Mouse (Mus musculus): Measurements from ENCODE around the gene Gm9837. TPM values are rescaled to one million over a fixed set of nuclear protein-coding genes. Genes with fewer than 3 reads are reported as not detected.

Gm9837 gene
- polyA plus RNA-seq, 1 experiment from 2014 or later, result not detected

GRCm38 (mm10) chr11:53502039-53502765, 31.9 kb upstream of the Gm9837 start:
- Histone ChIP-seq H3K9ac (replicated peaks; ENCODE audit: low read depth) (no peak overlapping the region), H3K4me2 (replicated peaks; ENCODE audit: low read depth, low read length) (no peak overlapping the region), H3K27ac (ENCODE audit: low read length) (no peak overlapping the region), H3K27me3 (replicated peaks; ENCODE audit: insufficient read depth, low read length) (no peaks in the 10 kb centered on the region), H3K4me3 (ENCODE audit: low read depth, low read length) (no peak overlapping the region), H3K36me3 (ENCODE audit: insufficient read depth, low read length) (no peaks in the 10 kb centered on the region), H3K9me3 (ENCODE audit: low read length) (no peaks in the 10 kb centered on the region), H3K4me1 (ENCODE audit: insufficient read depth, low read depth, low read length) (no peaks in the 10 kb centered on the region; the same call in none of the 2 replicates)
- peak; percentile 44 for TF ChIP-seq CTCF (IDR thresholded peaks at IDR 0.05)
- TF ChIP-seq EP300 (IDR thresholded peaks at IDR 0.05), result no peak
- no peak for DNase-seq (ENCODE audit: low spot score)
- 74% methylated on average over 8 of the region's 8 CpGs for WGBS
- no peak for ATAC-seq

GRCm38 (mm10) chr11:53500569-53500968, 30.3 kb upstream of the Gm9837 start:
- Histone ChIP-seq H3K27me3 (replicated peaks; ENCODE audit: insufficient read depth, low read length) (no peaks in the 10 kb centered on the region), H3K36me3 (ENCODE audit: insufficient read depth, low read length) (no peaks in the 10 kb centered on the region), H3K4me1 (ENCODE audit: insufficient read depth, low read depth, low read length) (no peaks in the 10 kb centered on the region; the same call in none of the 2 replicates), H3K27ac (ENCODE audit: low read length) (no peak overlapping the region), H3K9ac (replicated peaks; ENCODE audit: low read depth) (no peak overlapping the region), H3K4me3 (ENCODE audit: low read depth, low read length) (no peak overlapping the region), H3K4me2 (replicated peaks; ENCODE audit: low read depth, low read length) (no peak overlapping the region), H3K9me3 (ENCODE audit: low read length) (no peaks in the 10 kb centered on the region)
- 8% methylated on average over 11 of the region's 11 CpGs for WGBS
- ATAC-seq (peak; percentile 95), DNase-seq (ENCODE audit: low spot score) (peak; percentile 92)
- TF ChIP-seq EP300 (IDR thresholded peaks at IDR 0.05) (peak; percentile 38; the same call in 1 of the 2 replicates), CTCF (IDR thresholded peaks at IDR 0.05) (no peak)

- Histone ChIP-seq H3K36me3 (ENCODE audit: insufficient read depth, low read length) (no peaks in the 10 kb centered on the region), H3K9me3 (ENCODE audit: low read length) (no peaks in the 10 kb centered on the region), H3K9ac (replicated peaks; ENCODE audit: low read depth) (no peak overlapping the region), H3K4me1 (ENCODE audit: insufficient read depth, low read depth, low read length) (no peaks in the 10 kb centered on the region; the same call in 1 of the 2 replicates), H3K27me3 (replicated peaks; ENCODE audit: insufficient read depth, low read length) (no peaks in the 10 kb centered on the region), H3K4me3 (ENCODE audit: low read depth, low read length) (no peak overlapping the region), H3K4me2 (replicated peaks; ENCODE audit: low read depth, low read length) (no peak overlapping the region), H3K27ac (ENCODE audit: low read length) (no peak overlapping the region)
- 64% methylated on average over 6 of the region's 6 CpGs for WGBS
- ATAC-seq (no peak), DNase-seq (ENCODE audit: low spot score) (no peak)
- TF ChIP-seq EP300 (IDR thresholded peaks at IDR 0.05) (no peak), CTCF (IDR thresholded peaks at IDR 0.05) (no peak)
These were observed 26.7 kb upstream of the Gm9837 start for GRCm38 (mm10) chr11:53496946-53497345.

GRCm38 (mm10) chr11:53495417-53495816, 25.1 kb upstream of the Gm9837 start:
- no peak for TF ChIP-seq EP300 (IDR thresholded peaks at IDR 0.05)
- Histone ChIP-seq H3K9ac (replicated peaks; ENCODE audit: low read depth) (no peak overlapping the region), H3K27me3 (replicated peaks; ENCODE audit: insufficient read depth, low read length) (no peaks in the 10 kb centered on the region), H3K4me2 (replicated peaks; ENCODE audit: low read depth, low read length) (no peak overlapping the region), H3K4me1 (ENCODE audit: insufficient read depth, low read depth, low read length) (no peaks in the 10 kb centered on the region; the same call in 1 of the 2 replicates), H3K27ac (ENCODE audit: low read length) (no peak overlapping the region), H3K9me3 (ENCODE audit: low read length) (no peaks in the 10 kb centered on the region), H3K4me3 (ENCODE audit: low read depth, low read length) (no peak overlapping the region), H3K36me3 (ENCODE audit: insufficient read depth, low read length) (no peaks in the 10 kb centered on the region)
- ATAC-seq (no peak), DNase-seq (ENCODE audit: low spot score) (no peak)
- WGBS, result 59% methylated on average over 6 of the region's 6 CpGs

- Histone ChIP-seq H3K9ac (replicated peaks; ENCODE audit: low read depth) (no peak overlapping the region), H3K27me3 (replicated peaks; ENCODE audit: insufficient read depth, low read length) (no peaks in the 10 kb centered on the region), H3K27ac (ENCODE audit: low read length) (no peak overlapping the region), H3K9me3 (ENCODE audit: low read length) (no peaks in the 10 kb centered on the region), H3K36me3 (ENCODE audit: insufficient read depth, low read length) (no peaks in the 10 kb centered on the region), H3K4me1 (ENCODE audit: insufficient read depth, low read depth, low read length) (no peaks in the 10 kb centered on the region), H3K4me2 (replicated peaks; ENCODE audit: low read depth, low read length) (no peak overlapping the region), H3K4me3 (ENCODE audit: low read depth, low read length) (no peak overlapping the region)
- no peak for TF ChIP-seq CTCF (IDR thresholded peaks at IDR 0.05)
- no peak for DNase-seq (ENCODE audit: low spot score)
- 51% methylated on average over 3 of the region's 3 CpGs for WGBS
- no peak for ATAC-seq
These were observed 23.1 kb upstream of the Gm9837 start for GRCm38 (mm10) chr11:53493243-53493955.

GRCm38 (mm10) chr11:53491954-53492401, 21.7 kb upstream of the Gm9837 start:
- ATAC-seq, result no peak; the same call in 1 of the 2 replicates

More at GRCm38 (mm10) chr11:53491954-53492401, 21.7 kb upstream of the Gm9837 start:
- DNase-seq (ENCODE audit: low spot score), result no peak
- Histone ChIP-seq H3K4me3 (ENCODE audit: low read depth, low read length) (no peak overlapping the region), H3K27ac (ENCODE audit: low read length) (no peak overlapping the region), H3K4me2 (replicated peaks; ENCODE audit: low read depth, low read length) (no peak overlapping the region), H3K4me1 (ENCODE audit: insufficient read depth, low read depth, low read length) (0 out of 2 replicates have a peak, but pooled peaks cover 5% of the 10 kb centered on the region), H3K36me3 (ENCODE audit: insufficient read depth, low read length) (no peaks in the 10 kb centered on the region), H3K9me3 (ENCODE audit: low read length) (no peaks in the 10 kb centered on the region), H3K9ac (replicated peaks; ENCODE audit: low read depth) (no peak overlapping the region), H3K27me3 (replicated peaks; ENCODE audit: insufficient read depth, low read length) (no peaks in the 10 kb centered on the region; the same call in 1 of the 2 replicates)
- WGBS, result 33% methylated on average over 8 of the region's 8 CpGs
- TF ChIP-seq CTCF (IDR thresholded peaks at IDR 0.05), result no peak
- no peak for TF ChIP-seq EP300 (IDR thresholded peaks at IDR 0.05)
